Mouse (Mus musculus) E14TG2a.4 (cell line): Measurements from ENCODE around the gene Pdia6.

ENCODE experiments used
- CTCF ChIP-seq: conservative IDR thresholded peaks from 2 replicates; pipeline ENCODE4 v1.5.1; 2014; ENCODE audit warnings: low read length
- NANOG ChIP-seq: IDR thresholded peaks from 2 replicates; pipeline ENCODE4 v1.6.1; 2014; ENCODE audit warnings: borderline replicate concordance, low read length, mixed read lengths

GRCm38 (mm10) chr12:17261005-17261404 lies 5.3 kb upstream of the Pdia6 start:
- TF ChIP-seq CTCF (no peak), NANOG (no peak)
